Mouse (Mus musculus) lung, embryonic 14.5 days (tissue): ENCODE measurements at regions not wholly inside any gene's neighbourhood (a gene's known extent, or its start where the extent isn't known, plus 50 kb on each side); places are given as distances from the start of the nearest gene placed in this dataset.

Experiments
- ATAC-seq: fragments of 200-750 bp; cut with Nextera tagmentation; 2 replicates; pipeline ENCODE4 v1.8.0; 2017; ENCODE audit warnings: mild to moderate bottlenecking, moderate TSS enrichment, moderate library complexity; ENCODE audit not compliant: insufficient read depth
- DNase-seq: peaks from one replicate; pipeline ENCODE4 v3.0.0-alpha.2; 2015
- H3K27ac ChIP-seq: fragments of 300-500 bp; sonication (generic); 2 replicates; pipeline ENCODE4 v1.5.1; 2014; ENCODE audit warnings: low read depth, mild to moderate bottlenecking, moderate library complexity
- H3K27me3 ChIP-seq: fragments of 300-500 bp; sonication (generic); 2 replicates; pipeline ENCODE4 v1.6.1; 2014; ENCODE audit warnings: low read length, control low read depth; ENCODE audit not compliant: insufficient read depth
- H3K36me3 ChIP-seq: fragments of 300-500 bp; sonication (generic); 2 replicates; pipeline ENCODE4 v1.6.1; 2014; ENCODE audit warnings: control low read depth; ENCODE audit not compliant: insufficient read depth
- H3K4me1 ChIP-seq: fragments of 300-500 bp; sonication (generic); 2 replicates; pipeline ENCODE4 v1.6.1; 2014; ENCODE audit warnings: antibody characterized with exemption, control low read depth; ENCODE audit not compliant: insufficient read depth
- H3K4me2 ChIP-seq: fragments of 300-500 bp; sonication (generic); 2 replicates; pipeline ENCODE4 v1.6.1; 2014; ENCODE audit warnings: mild to moderate bottlenecking
- H3K4me3 ChIP-seq: fragments of 300-500 bp; sonication (generic); 2 replicates; pipeline ENCODE4 v1.5.1; 2014; ENCODE audit warnings: low read depth, low read length
- H3K9ac ChIP-seq: fragments of 300-500 bp; sonication (generic); 2 replicates; pipeline ENCODE4 v1.6.1; 2014
- H3K9me3 ChIP-seq: fragments of 300-500 bp; sonication (generic); 2 replicates; pipeline ENCODE4 v1.6.1; 2016; ENCODE audit warnings: low read depth, low read length, control low read depth
- CTCF ChIP-seq: IDR thresholded peaks from 2 replicates; pipeline ENCODE4 v1.5.1; 2016; ENCODE audit warnings: antibody characterized with exemption, low read depth
- WGBS: fragments of 180-500 bp; shearing (Covaris S2); extraction: QIAGEN DNeasy Blood & Tissue Kit; methylation state at CpG from one replicate; pipeline ENCODE4 v1.1.7; 2014; 5-methylcytosine and 5-hydroxymethylcytosine counted together

- Histone ChIP-seq H3K27ac (no peak overlapping the region), H3K4me3 (no peak overlapping the region), H3K36me3 (no peaks in the 10 kb centered on the region), H3K9ac (no peak overlapping the region), H3K27me3 (no peaks in the 10 kb centered on the region), H3K9me3 (no peaks in the 10 kb centered on the region), H3K4me2 (no peak overlapping the region), H3K4me1 (no peaks in the 10 kb centered on the region)
- DNase-seq (peak; percentile 30), ATAC-seq (no peak)
- WGBS: 3% methylated on average over 3 of the region's 3 CpGs
- no peak for TF ChIP-seq CTCF
These were observed 84.9 kb downstream of the Impad1 start for GRCm38 (mm10) chr4:4708261-4708660.

- no peaks in the 10 kb centered on the region for H3K27me3 ChIP-seq
- DNase-seq (no peak), ATAC-seq (no peak)
- no peak overlapping the region for H3K9ac ChIP-seq
- H3K4me3 ChIP-seq: no peak overlapping the region
- H3K36me3 ChIP-seq: no peaks in the 10 kb centered on the region
- WGBS: 67% methylated on average over 2 of the region's 2 CpGs
- H3K4me2 ChIP-seq: no peak overlapping the region
- no peak for TF ChIP-seq CTCF
- no peak overlapping the region for H3K27ac ChIP-seq
- no peaks in the 10 kb centered on the region for H3K4me1 ChIP-seq
- H3K9me3 ChIP-seq: no peaks in the 10 kb centered on the region
These were observed 94.1 kb downstream of the Impad1 start for GRCm38 (mm10) chr4:4699102-4699501.

- no peak overlapping the region for H3K4me2 ChIP-seq
- no peak overlapping the region for H3K4me3 ChIP-seq
- no peak for TF ChIP-seq CTCF
- H3K9ac ChIP-seq: no peak overlapping the region
- no peaks in the 10 kb centered on the region for H3K9me3 ChIP-seq
- no peak overlapping the region for H3K27ac ChIP-seq
- no peaks in the 10 kb centered on the region for H3K36me3 ChIP-seq
- no peak for ATAC-seq
- no peak for DNase-seq
- 62% methylated on average over 1 of the region's 1 CpGs for WGBS
- no peaks in the 10 kb centered on the region for H3K27me3 ChIP-seq
- no peaks in the 10 kb centered on the region for H3K4me1 ChIP-seq
These were observed 97.7 kb downstream of the Impad1 start for GRCm38 (mm10) chr4:4695413-4695812.

GRCm38 (mm10) chr4:4686920-4687319, 106.2 kb downstream of the Impad1 start:
- ATAC-seq (no peak), DNase-seq (no peak)
- Histone ChIP-seq H3K4me3 (no peak overlapping the region), H3K27ac (no peak overlapping the region), H3K4me1 (no peaks in the 10 kb centered on the region), H3K36me3 (no peaks in the 10 kb centered on the region), H3K9me3 (no peaks in the 10 kb centered on the region), H3K9ac (no peak overlapping the region), H3K27me3 (no peaks in the 10 kb centered on the region), H3K4me2 (no peak overlapping the region)
- TF ChIP-seq CTCF: no peak
- 24% methylated on average over 4 of the region's 4 CpGs for WGBS

GRCm38 (mm10) chr4:4674607-4675006, 118.5 kb downstream of the Impad1 start:
- Histone ChIP-seq H3K4me1 (no peaks in the 10 kb centered on the region), H3K9ac (no peak overlapping the region), H3K27me3 (no peaks in the 10 kb centered on the region), H3K4me2 (no peak overlapping the region), H3K9me3 (no peaks in the 10 kb centered on the region), H3K27ac (no peak overlapping the region), H3K36me3 (no peaks in the 10 kb centered on the region), H3K4me3 (no peak overlapping the region)
- DNase-seq: no peak
- no peak for ATAC-seq
- no peak for TF ChIP-seq CTCF

GRCm38 (mm10) chr4:4650251-4650650, 142.9 kb downstream of the Impad1 start:
- Histone ChIP-seq H3K27me3 (no peaks in the 10 kb centered on the region), H3K27ac (peak overlapping the region; percentile 48; the same call in 1 of the 2 replicates), H3K4me1 (no peaks in the 10 kb centered on the region), H3K9ac (no peak overlapping the region), H3K36me3 (no peaks in the 10 kb centered on the region), H3K9me3 (no peaks in the 10 kb centered on the region), H3K4me3 (no peak overlapping the region), H3K4me2 (no peak overlapping the region)
- ATAC-seq (peak; percentile 97), DNase-seq (peak; percentile 89)
- WGBS: 23% methylated on average over 1 of the region's 1 CpGs
- no peak for TF ChIP-seq CTCF

- no peak for TF ChIP-seq CTCF
- H3K4me2 ChIP-seq: no peak overlapping the region
These were observed 147.9 kb downstream of the Impad1 start for GRCm38 (mm10) chr4:4645264-4645663.

GRCm38 (mm10) chr4:4636258-4636657, 156.9 kb downstream of the Impad1 start:
- no peaks in the 10 kb centered on the region for H3K4me1 ChIP-seq
- no peak for DNase-seq
- ATAC-seq: no peak
- no peak overlapping the region for H3K27ac ChIP-seq
- no peak for TF ChIP-seq CTCF
- no peaks in the 10 kb centered on the region for H3K36me3 ChIP-seq
- no peak overlapping the region for H3K9ac ChIP-seq
- H3K4me2 ChIP-seq: no peak overlapping the region
- H3K4me3 ChIP-seq: no peak overlapping the region
- H3K27me3 ChIP-seq: no peaks in the 10 kb centered on the region
- no peaks in the 10 kb centered on the region for H3K9me3 ChIP-seq

More at GRCm38 (mm10) chr4:4645264-4645663, 147.9 kb downstream of the Impad1 start:
- no peak overlapping the region for H3K9ac ChIP-seq
- DNase-seq (peak; percentile 27), ATAC-seq (no peak)
- H3K36me3 ChIP-seq: no peaks in the 10 kb centered on the region
- H3K4me1 ChIP-seq: no peaks in the 10 kb centered on the region
- H3K9me3 ChIP-seq: no peaks in the 10 kb centered on the region
- H3K27me3 ChIP-seq: no peaks in the 10 kb centered on the region
- H3K4me3 ChIP-seq: no peak overlapping the region
- 67% methylated on average over 1 of the region's 1 CpGs for WGBS
- no peak overlapping the region for H3K27ac ChIP-seq
